Mouse (Mus musculus) myocyte (in vitro differentiated cells): ENCODE data around the gene Dact3. TPM values are rescaled to one million over a fixed set of nuclear protein-coding genes. Genes with fewer than 3 reads are reported as not detected.
A peak's percentile ranks its signal among the peaks of the same experiment; 100 is the strongest.

ENCODE experiments used
- H3K27me3 ChIP-seq: one replicate; pipeline ENCODE4 v1.6.1; 2011; ENCODE audit not compliant: control insufficient read depth, insufficient read depth, insufficient read length
- H3K36me3 ChIP-seq: one replicate; pipeline ENCODE4 v1.6.1; 2011; ENCODE audit not compliant: control insufficient read depth, insufficient read depth
- H3K4me2 ChIP-seq: one replicate; pipeline ENCODE4 v1.6.1; 2011; ENCODE audit warnings: low read depth, control low read depth
- H3K4me3 ChIP-seq: one replicate; pipeline ENCODE4 v1.5.1; 2011; ENCODE audit warnings: mild to moderate bottlenecking, control low read depth, moderate library complexity
- H3K79me2 ChIP-seq: one replicate; pipeline ENCODE4 v1.6.1; 2011; ENCODE audit not compliant: control insufficient read depth, insufficient read depth
- H3ac ChIP-seq: one replicate; pipeline ENCODE4 v1.6.1; 2011; ENCODE audit not compliant: control insufficient read depth, insufficient read length
- CEBPB ChIP-seq: IDR thresholded peaks from 2 replicates; pipeline ENCODE4 v1.6.1; 2011; ENCODE audit warnings: mild to moderate bottlenecking, moderate library complexity; ENCODE audit not compliant: poor library complexity, insufficient read depth, severe bottlenecking
- E2F4 ChIP-seq: IDR thresholded peaks from one replicate; pipeline ENCODE4 v1.6.1; 2011; ENCODE audit warnings: mild to moderate bottlenecking, control low read depth, moderate library complexity; ENCODE audit not compliant: insufficient read depth
- MAX ChIP-seq: IDR thresholded peaks from one replicate; pipeline ENCODE4 v1.6.1; 2011; ENCODE audit warnings: low read depth, mild to moderate bottlenecking, control low read depth
- MYOD1 ChIP-seq, 3 experiments: IDR thresholded peaks; one replicate each; pipeline ENCODE4 v1.6.1; 2011; ENCODE audit warnings: control low read depth in 2 of 3, low read depth in 2 of 3, mild to moderate bottlenecking in 2 of 3, moderate library complexity in 1 of 3; ENCODE audit not compliant: insufficient read length in 2 of 3, control insufficient read depth in 1 of 3
- MYOG ChIP-seq, 3 experiments: IDR thresholded peaks; one replicate each; pipeline ENCODE4 v1.6.1; 2011; ENCODE audit warnings: control low read depth in 2 of 3, low read depth in 2 of 3, mild to moderate bottlenecking in 2 of 3; ENCODE audit not compliant: insufficient read length in 2 of 3, control insufficient read depth in 1 of 3, insufficient read depth in 1 of 3
- POLR2A ChIP-seq: IDR thresholded peaks from one replicate; pipeline ENCODE4 v1.6.1; 2011; ENCODE audit warnings: low read depth, mild to moderate bottlenecking, control low read depth, moderate library complexity; ENCODE audit not compliant: insufficient read length
- POLR2AphosphoS2 ChIP-seq: IDR thresholded peaks from one replicate; pipeline ENCODE4 v1.6.1; 2011; ENCODE audit warnings: low read depth, control low read depth; ENCODE audit not compliant: insufficient read length
- REST ChIP-seq: IDR thresholded peaks from one replicate; pipeline ENCODE4 v1.6.1; 2011; ENCODE audit warnings: mild to moderate bottlenecking, control low read depth, moderate library complexity; ENCODE audit not compliant: insufficient read depth, insufficient read length
- SRF ChIP-seq: IDR thresholded peaks from one replicate; pipeline ENCODE4 v1.6.1; 2011; ENCODE audit warnings: low read depth; ENCODE audit not compliant: control insufficient read depth, insufficient read length
- TCF12 ChIP-seq: IDR thresholded peaks from one replicate; pipeline ENCODE4 v1.6.1; 2011; ENCODE audit warnings: mild to moderate bottlenecking, control low read depth; ENCODE audit not compliant: poor library complexity, insufficient read depth, severe bottlenecking
- TCF3 ChIP-seq: IDR thresholded peaks from one replicate; pipeline ENCODE4 v1.6.1; 2011; ENCODE audit warnings: low read depth, control low read depth; ENCODE audit not compliant: insufficient read length
- USF1 ChIP-seq: IDR thresholded peaks from one replicate; pipeline ENCODE4 v1.6.1; 2011; ENCODE audit warnings: low read depth, mild to moderate bottlenecking, control low read depth, moderate library complexity
- polyA plus RNA-seq: library from polyadenylated mRNA; unstranded; fragments of >200 nt; fragmentation: generic; extraction: Trizol; gene quantifications from one replicate; pipeline ENCODE4 v1.2.1, GENCODE M21; 2012; ENCODE audit warnings: missing spikeins

The Dact3 gene
- polyA plus RNA-seq, 1 experiment, result 10.0 TPM

DNA sequence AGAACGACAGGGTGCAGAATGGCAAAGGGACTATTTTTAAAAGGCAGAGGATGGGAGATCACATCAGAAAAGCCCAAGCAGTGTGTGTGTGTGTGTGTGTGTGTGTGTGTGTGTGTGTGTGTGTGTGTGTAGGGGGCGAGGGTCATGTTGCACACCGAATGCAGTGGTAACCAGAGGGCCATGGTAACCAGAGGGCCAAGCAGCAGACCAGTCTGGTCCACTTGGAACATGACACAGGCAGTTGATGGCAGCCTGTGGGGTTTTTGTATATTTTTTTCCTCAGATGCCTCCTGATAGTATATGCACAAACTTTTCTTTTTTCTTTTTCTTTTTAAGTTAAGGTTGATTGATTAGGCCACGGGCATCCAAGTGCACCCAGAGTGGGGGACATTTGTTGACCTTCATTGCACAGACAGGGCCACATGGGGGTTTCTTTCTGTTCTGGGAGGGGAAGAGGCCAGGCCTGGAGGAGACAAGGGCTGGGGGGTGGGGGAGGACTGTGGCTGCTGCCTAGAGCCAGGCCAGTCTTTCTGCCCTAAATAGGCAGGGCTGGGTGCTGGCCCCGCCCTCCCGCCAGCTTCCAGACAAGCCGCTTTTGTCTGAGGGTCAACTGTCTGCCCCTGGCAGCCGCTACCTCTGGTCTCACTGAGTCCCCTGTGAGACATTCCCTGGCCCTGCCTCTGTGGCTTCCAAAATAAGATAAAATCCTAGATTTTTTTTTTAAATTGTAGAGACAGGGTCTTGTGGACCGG is 4.9 kb downstream of the Dact3 start:
- no peaks in the 10 kb centered on the region for H3K36me3 ChIP-seq
- no peak for TF ChIP-seq POLR2AphosphoS2
- TF ChIP-seq MYOD1 (IDR thresholded peaks at IDR 0.05; ENCODE audit: control insufficient read depth in 1 of 3, insufficient read length in 2 of 3, low read depth in 2 of 3), result no peak
- TF ChIP-seq POLR2A, result no peak
- TF ChIP-seq SRF, result peak; percentile 84
- TF ChIP-seq MYOG (IDR thresholded peaks at IDR 0.05; ENCODE audit: control insufficient read depth in 1 of 3, insufficient read depth in 1 of 3, insufficient read length in 2 of 3, low read depth in 2 of 3), result peak in 1 of 3 experiments; percentile 10
- no peak for TF ChIP-seq CEBPB
- no peak for TF ChIP-seq E2F4
- TF ChIP-seq MAX, result no peak
- TF ChIP-seq TCF12, result no peak
- TF ChIP-seq USF1, result no peak
- TF ChIP-seq TCF3, result no peak
- peaks cover 3% of the 10 kb centered on the region for H3K79me2 ChIP-seq
- peak overlapping the region; percentile 28 for H3K4me2 ChIP-seq
- no peak overlapping the region for H3K4me3 ChIP-seq
- no peaks in the 10 kb centered on the region for H3K27me3 ChIP-seq
- no peak overlapping the region for H3ac ChIP-seq

DNA sequence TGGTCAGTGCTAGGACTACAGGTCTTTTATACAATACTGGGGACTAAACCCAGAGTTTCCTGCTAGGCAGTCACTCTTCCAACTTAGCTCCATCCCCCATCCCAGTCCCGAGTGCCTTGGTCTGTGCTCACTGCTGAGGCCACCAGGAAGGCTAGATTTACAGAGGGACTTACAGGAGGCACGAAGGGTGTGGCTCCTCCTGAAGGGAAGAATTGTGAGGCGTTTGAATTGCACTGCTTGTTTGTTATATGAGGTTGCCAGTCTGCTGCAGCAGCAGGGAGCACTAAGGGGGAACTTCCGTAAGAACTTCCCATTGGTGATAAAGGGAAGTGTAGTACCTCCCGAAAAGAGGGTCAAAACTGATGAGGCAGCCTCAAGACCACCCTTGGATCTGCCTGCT is 5.5 kb downstream of the Dact3 start:
- Histone ChIP-seq H3K36me3 (no peaks in the 10 kb centered on the region), H3K79me2 (peaks cover 2% of the 10 kb centered on the region), H3K4me2 (peak overlapping the region; percentile 28), H3ac (no peak overlapping the region), H3K27me3 (no peaks in the 10 kb centered on the region), H3K4me3 (no peak overlapping the region)
- TF ChIP-seq MYOD1 (IDR thresholded peaks at IDR 0.05; ENCODE audit: control insufficient read depth in 1 of 3, insufficient read length in 2 of 3, low read depth in 2 of 3), result no peak
- TF ChIP-seq POLR2AphosphoS2, result no peak
- no peak for TF ChIP-seq SRF
- no peak for TF ChIP-seq TCF3
- no peak for TF ChIP-seq CEBPB
- no peak for TF ChIP-seq TCF12
- no peak for TF ChIP-seq REST
- no peak for TF ChIP-seq POLR2A
- TF ChIP-seq E2F4, result no peak
- TF ChIP-seq USF1, result no peak
- TF ChIP-seq MYOG (IDR thresholded peaks at IDR 0.05; ENCODE audit: control insufficient read depth in 1 of 3, insufficient read depth in 1 of 3, insufficient read length in 2 of 3, low read depth in 2 of 3), result no peak
- no peak for TF ChIP-seq MAX

DNA sequence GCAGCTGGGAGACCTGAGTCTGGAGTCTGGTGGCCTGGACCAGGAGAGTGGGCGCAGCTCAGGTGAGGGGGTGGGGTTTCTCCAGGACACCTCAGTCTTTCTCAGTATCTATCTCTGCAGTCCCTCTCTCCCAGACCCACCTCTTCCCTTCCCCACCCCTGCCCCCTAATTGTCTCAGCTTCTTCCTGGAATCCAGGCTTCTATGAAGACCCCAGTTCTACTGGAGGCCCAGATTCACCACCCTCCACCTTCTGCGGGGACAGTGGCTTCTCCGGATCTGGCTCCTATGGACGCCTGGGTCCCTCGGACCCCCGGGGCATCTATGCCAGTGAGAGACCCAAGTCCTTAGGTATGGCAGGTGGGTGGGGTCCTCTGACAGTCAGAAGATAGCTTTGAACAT is 8.0 kb downstream of the Dact3 start:
- no peaks in the 10 kb centered on the region for H3K36me3 ChIP-seq
- no peaks in the 10 kb centered on the region for H3K27me3 ChIP-seq
- H3ac ChIP-seq, result no peak overlapping the region
- H3K4me3 ChIP-seq, result no peak overlapping the region
- TF ChIP-seq MAX, result no peak
- TF ChIP-seq MYOD1 (IDR thresholded peaks at IDR 0.05; ENCODE audit: control insufficient read depth in 1 of 3, insufficient read length in 2 of 3, low read depth in 2 of 3), result no peak
- TF ChIP-seq USF1, result no peak
- no peak for TF ChIP-seq POLR2AphosphoS2
- TF ChIP-seq E2F4, result no peak
- no peak for TF ChIP-seq SRF
- H3K4me2 ChIP-seq, result no peak overlapping the region
- no peaks in the 10 kb centered on the region for H3K79me2 ChIP-seq

DNA sequence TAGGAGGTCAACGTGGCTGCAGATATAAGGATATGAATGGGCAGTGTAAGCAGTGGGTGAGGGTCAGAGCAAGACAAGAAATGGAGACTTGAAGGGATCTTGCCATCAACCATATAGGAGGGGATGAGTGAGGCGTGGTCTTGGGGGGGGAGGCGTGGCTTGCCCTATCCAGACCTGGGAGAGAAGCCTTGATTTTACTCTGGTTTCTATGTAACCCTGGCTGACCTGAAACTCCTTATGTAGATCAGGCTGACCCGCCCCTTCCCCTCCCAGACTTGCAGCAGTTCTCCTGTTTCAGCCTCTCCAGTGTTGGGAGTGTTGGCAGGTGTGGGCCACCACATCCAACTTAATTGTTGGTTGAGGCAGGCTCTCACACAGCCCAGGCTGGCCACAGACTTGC is 9.2 kb downstream of the Dact3 start:
- no peaks in the 10 kb centered on the region for H3K27me3 ChIP-seq
- H3K4me3 ChIP-seq, result no peak overlapping the region
- no peaks in the 10 kb centered on the region for H3K79me2 ChIP-seq
- no peak overlapping the region for H3K4me2 ChIP-seq
- no peaks in the 10 kb centered on the region for H3K36me3 ChIP-seq
- H3ac ChIP-seq, result no peak overlapping the region
- TF ChIP-seq REST (no peak), TCF3 (no peak), SRF (no peak), E2F4 (no peak), USF1 (no peak), MYOD1 (IDR thresholded peaks at IDR 0.05; ENCODE audit: control insufficient read depth in 1 of 3, insufficient read length in 2 of 3, low read depth in 2 of 3) (no peak), POLR2A (no peak), POLR2AphosphoS2 (no peak), MAX (no peak), MYOG (IDR thresholded peaks at IDR 0.05; ENCODE audit: control insufficient read depth in 1 of 3, insufficient read depth in 1 of 3, insufficient read length in 2 of 3, low read depth in 2 of 3) (no peak), TCF12 (no peak), CEBPB (no peak)

DNA sequence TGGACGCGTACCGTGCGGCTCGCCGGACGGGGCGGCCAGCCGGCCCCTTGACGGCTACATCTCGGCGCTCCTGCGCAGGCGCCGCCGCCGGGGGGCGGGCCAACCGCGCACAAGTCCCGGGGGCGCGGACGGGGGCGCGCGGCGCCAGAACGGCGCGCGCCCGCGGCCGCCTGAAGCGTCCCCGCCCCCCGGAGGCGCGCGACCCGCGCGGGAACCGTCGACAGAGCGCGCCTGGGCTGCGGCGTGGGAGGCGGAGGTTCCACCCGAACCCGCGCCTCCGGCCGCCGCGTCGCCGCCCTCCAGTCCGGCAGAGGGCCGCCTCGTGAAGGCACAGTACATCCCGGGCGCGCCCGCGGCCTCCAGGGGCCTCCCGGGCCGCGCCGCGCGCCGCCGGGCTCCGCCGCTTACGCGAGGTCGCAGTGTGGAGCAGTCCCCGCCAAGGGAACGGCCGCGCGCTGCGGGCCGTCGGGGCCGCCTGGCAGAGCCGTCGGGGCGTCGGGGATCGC is 10.2 kb downstream of the Dact3 start:
- no peaks in the 10 kb centered on the region for H3K36me3 ChIP-seq

More for the DNA sequence above, 10.2 kb downstream of the Dact3 start:
- no peaks in the 10 kb centered on the region for H3K79me2 ChIP-seq
- H3K27me3 ChIP-seq, result no peaks in the 10 kb centered on the region
- no peak for TF ChIP-seq CEBPB
- no peak for TF ChIP-seq USF1
- no peak for TF ChIP-seq POLR2A
- TF ChIP-seq TCF12, result no peak
- no peak for TF ChIP-seq E2F4
- TF ChIP-seq TCF3, result no peak
- no peak for TF ChIP-seq MYOD1 (IDR thresholded peaks at IDR 0.05; ENCODE audit: control insufficient read depth in 1 of 3, insufficient read length in 2 of 3, low read depth in 2 of 3)
- no peak for TF ChIP-seq MAX
- no peak for TF ChIP-seq MYOG (IDR thresholded peaks at IDR 0.05; ENCODE audit: control insufficient read depth in 1 of 3, insufficient read depth in 1 of 3, insufficient read length in 2 of 3, low read depth in 2 of 3)
- no peak overlapping the region for H3K4me2 ChIP-seq
- H3ac ChIP-seq, result no peak overlapping the region
- H3K4me3 ChIP-seq, result no peak overlapping the region
